Mouse (Mus musculus) heart, adult 2 months (tissue): Measurements from ENCODE around the gene Eif2ak2. TPM values are rescaled to one million over a fixed set of nuclear protein-coding genes. Genes with fewer than 3 reads are reported as not detected.

Source experiments
- DNase-seq, 2 experiments: peaks; one replicate each; pipeline ENCODE4 v3.0.0; 2021
- H3K27ac ChIP-seq: fragments of 200-600 bp; 2 replicates; pipeline ENCODE4 v1.8.1; 2022
- H3K27me3 ChIP-seq: fragments of 200-500 bp; 2 replicates; pipeline ENCODE4 v1.6.1; 2012; ENCODE audit warnings: mild to moderate bottlenecking, low read length, inconsistent platforms, mixed read lengths; ENCODE audit not compliant: control insufficient read depth, insufficient read depth
- H3K36me3 ChIP-seq: fragments of 200-500 bp; 2 replicates; pipeline ENCODE4 v1.6.1; 2012; ENCODE audit warnings: low read length, inconsistent platforms; ENCODE audit not compliant: control insufficient read depth, insufficient read depth
- H3K4me1 ChIP-seq: fragments of 200-500 bp; 2 replicates; pipeline ENCODE4 v1.6.1; 2011; ENCODE audit warnings: low read length; ENCODE audit not compliant: control insufficient read depth, insufficient read depth
- H3K4me3 ChIP-seq: fragments of 200-600 bp; 2 replicates; pipeline ENCODE4 v1.8.1; 2022
- H3K79me2 ChIP-seq: fragments of 200-500 bp; replicated peaks from 2 replicates; pipeline ENCODE4 v1.6.1; 2012; ENCODE audit warnings: mild to moderate bottlenecking, inconsistent platforms, low read length, moderate library complexity, mixed read lengths; ENCODE audit not compliant: control insufficient read depth, insufficient read depth
- H3K9ac ChIP-seq: fragments of 200-500 bp; 2 replicates; pipeline ENCODE4 v1.6.1; 2012; ENCODE audit warnings: low read depth, mild to moderate bottlenecking, control low read depth, inconsistent platforms, low read length, mixed read lengths
- CTCF ChIP-seq: fragments of 200-600 bp; IDR thresholded peaks from 2 replicates; pipeline ENCODE4 v1.8.1; 2022; ENCODE audit warnings: antibody characterized with exemption, mild to moderate bottlenecking, moderate library complexity
- EP300 ChIP-seq: fragments of 200-500 bp; IDR thresholded peaks from 2 replicates; pipeline ENCODE4 v1.6.1; 2011; ENCODE audit warnings: low read depth, low read length, control low read depth; ENCODE audit not compliant: insufficient read depth
- POLR2A ChIP-seq: fragments of 200-500 bp; IDR thresholded peaks from 2 replicates; pipeline ENCODE4 v1.6.1; 2011; ENCODE audit warnings: mild to moderate bottlenecking, low read depth, low read length, control low read depth; ENCODE audit not compliant: insufficient read depth
- WGBS: fragments of 180-500 bp; shearing (Covaris S2); methylation state at CpG from one replicate; pipeline ENCODE4 v1.1.7; 2018; 5-methylcytosine and 5-hydroxymethylcytosine counted together
- intact Hi-C: fragments of 180-260 bp; cut with DNase I; formaldehyde crosslinking; loops from one replicate; pipeline ENCODE4 v1.15.1; 2025
- polyA plus RNA-seq: library from polyadenylated mRNA; depleted of rRNA; stranded (reverse); fragments of >200 nt; gene quantifications from 2 replicates; pipeline ENCODE4 v1.2.3, GENCODE M21; 2012
- total RNA-seq, 2 experiments: library from RNA; stranded (reverse); gene quantifications; 2 replicates each; pipeline ENCODE4 v1.2.3; 2021

Eif2ak2 gene
- total and polyA plus RNA-seq, 3 experiments: 2.7 to 8.0 (median 7.8) TPM

GRCm38 (mm10) chr17:78873886-78874285 is 8.5 kb downstream of the Eif2ak2 start:
- no peak overlapping the region for H3K4me3 ChIP-seq
- no peaks in the 10 kb centered on the region for H3K79me2 ChIP-seq
- no peak for DNase-seq
- TF ChIP-seq CTCF (no peak), POLR2A (no peak), EP300 (no peak)
- no peak overlapping the region for H3K27ac ChIP-seq
- H3K36me3 ChIP-seq: no peaks in the 10 kb centered on the region
- H3K27me3 ChIP-seq: no peaks in the 10 kb centered on the region
- intact Hi-C loops: no loop called here
- no peaks in the 10 kb centered on the region for H3K4me1 ChIP-seq
- WGBS: 93% methylated on average over 6 of the region's 6 CpGs
- no peak overlapping the region for H3K9ac ChIP-seq

GRCm38 (mm10) chr17:78856243-78856642 is 26.1 kb downstream of the Eif2ak2 start:
- H3K79me2 ChIP-seq: no peaks in the 10 kb centered on the region
- no peak overlapping the region for H3K4me3 ChIP-seq
- 87% methylated on average over 10 of the region's 10 CpGs for WGBS
- no peaks in the 10 kb centered on the region for H3K4me1 ChIP-seq
- no peaks in the 10 kb centered on the region for H3K36me3 ChIP-seq
- DNase-seq: no peak
- intact Hi-C loops: no loop called here
- H3K27ac ChIP-seq: no peak overlapping the region
- H3K27me3 ChIP-seq: no peaks in the 10 kb centered on the region
- no peak overlapping the region for H3K9ac ChIP-seq
- TF ChIP-seq POLR2A: no peak
- TF ChIP-seq CTCF: no peak
- no peak for TF ChIP-seq EP300

GRCm38 (mm10) chr17:78842271-78842928 is 40.0 kb downstream of the Eif2ak2 start:
- no peaks in the 10 kb centered on the region; the same call in 1 of the 2 replicates for H3K36me3 ChIP-seq
- no peaks in the 10 kb centered on the region for H3K79me2 ChIP-seq
- no peaks in the 10 kb centered on the region for H3K4me1 ChIP-seq
- no peak overlapping the region for H3K9ac ChIP-seq
- no peak overlapping the region for H3K4me3 ChIP-seq
- H3K27me3 ChIP-seq: no peaks in the 10 kb centered on the region
- 93% methylated on average over 7 of the region's 7 CpGs for WGBS
- intact Hi-C loops: no loop called here
- no peak overlapping the region for H3K27ac ChIP-seq
- TF ChIP-seq POLR2A (no peak), CTCF (no peak), EP300 (no peak)
- DNase-seq: no peak

GRCm38 (mm10) chr17:78836056-78836455 is 46.3 kb downstream of the Eif2ak2 start:
- H3K9ac ChIP-seq: peak overlapping the region; percentile 85
- H3K4me1 ChIP-seq: 0 out of 2 replicates have a peak, but pooled peaks cover 2% of the 10 kb centered on the region
- TF ChIP-seq POLR2A (no peak), CTCF (peak; percentile 29)
- peak overlapping the region; percentile 97 for H3K4me3 ChIP-seq
- peak overlapping the region; percentile 88 for H3K27ac ChIP-seq
- WGBS: 20% methylated on average over 2 of the region's 2 CpGs
- no peaks in the 10 kb centered on the region for H3K27me3 ChIP-seq
- intact Hi-C loops: loop anchor here (5.0 kb wide), 1 partner anchor 101 kb away; the partner anchor contains the start of genes Cebpz and Ndufaf7
- no peak for DNase-seq
- H3K36me3 ChIP-seq: no peaks in the 10 kb centered on the region
- no peaks in the 10 kb centered on the region for H3K79me2 ChIP-seq

GRCm38 (mm10) chr17:78834856-78835835 is 47.2 kb downstream of the Eif2ak2 start, which contains the start of the genes Heatr5b and Gpatch11:
TSS of gene Heatr5b (minus strand) at chr17:78835364.
TSS of gene Gpatch11 (plus strand) at chr17:78835567.
- H3K9ac ChIP-seq: peak within 1 kb of the TSS; percentile 85
- H3K27ac ChIP-seq: peak within 1 kb of the TSS; percentile 88
- H3K4me3 ChIP-seq: peak within 1 kb of the TSS; percentile 97
- TF ChIP-seq EP300 (0 out of 2 replicates have a peak, but pooled peaks have one; percentile 8), POLR2A (peak; percentile 94), CTCF (no peak)
- intact Hi-C loops: loop anchor here (5.0 kb wide), 1 partner anchor 102 kb away; the partner anchor contains the start of genes Cebpz and Ndufaf7
- H3K27me3 ChIP-seq: no peaks in the 10 kb centered on the region
- 0 out of 2 replicates have a peak, but pooled peaks cover 2% of the 10 kb centered on the region for H3K4me1 ChIP-seq
- H3K79me2 ChIP-seq: peaks cover 2% of the 10 kb centered on the region; the same call in 1 of the 2 replicates
- H3K36me3 ChIP-seq: no peaks in the 10 kb centered on the region
- DNase-seq: peak; percentile 97 to 99
- WGBS: under 1% methylated on average over 81 of the region's 81 CpGs
